Mouse (Mus musculus) urinary bladder, adult 2 months (tissue): ENCODE measurements around the gene Hoxb3. TPM values are rescaled to one million over a fixed set of nuclear protein-coding genes. Genes with fewer than 3 reads are reported as not detected.

Source experiments
- DNase-seq: peaks from one replicate; pipeline ENCODE4 v3.0.0; 2022; ENCODE audit warnings: low spot score
- polyA plus RNA-seq: library from polyadenylated mRNA; depleted of rRNA; stranded (reverse); fragments of >200 nt; gene quantifications from 2 replicates; pipeline ENCODE4 v1.2.3, GENCODE M21; 2012

Gene Hoxb3
- polyA plus RNA-seq, 1 experiment: 11.4 TPM

- DNase-seq: no peak
Measured at GRCm38 (mm10) chr11:96338957-96339855, 16.1 kb downstream of the Hoxb3 start.

- no peak for DNase-seq
Measured at GRCm38 (mm10) chr11:96340698-96341365, 17.7 kb downstream of the Hoxb3 start.

- peak; percentile 52 for DNase-seq
Measured at GRCm38 (mm10) chr11:96341701-96342575, 18.8 kb downstream of the Hoxb3 start.

- DNase-seq: no peak
Measured at GRCm38 (mm10) chr11:96342576-96342930, 19.4 kb downstream of the Hoxb3 start.

- DNase-seq: no peak
Measured at GRCm38 (mm10) chr11:96343206-96343745, 20.1 kb downstream of the Hoxb3 start.

- DNase-seq: no peak
Measured at GRCm38 (mm10) chr11:96344061-96344877, 21.1 kb downstream of the Hoxb3 start.

GRCm38 (mm10) chr11:96344878-96345159 lies 21.7 kb downstream of the Hoxb3 start:
- DNase-seq: no peak

- DNase-seq: no peak
Measured at GRCm38 (mm10) chr11:96345220-96345892, 22.2 kb downstream of the Hoxb3 start.

GRCm38 (mm10) chr11:96345893-96346806 lies 23.0 kb downstream of the Hoxb3 start:
- DNase-seq: no peak

- DNase-seq: no peak
Measured at GRCm38 (mm10) chr11:96346916-96347520, 23.9 kb downstream of the Hoxb3 start.

- DNase-seq: no peak
Measured at GRCm38 (mm10) chr11:96347717-96348116, 24.6 kb downstream of the Hoxb3 start.

- no peak for DNase-seq
Measured at GRCm38 (mm10) chr11:96348141-96348928, 25.2 kb downstream of the Hoxb3 start.

- DNase-seq: no peak
Measured at GRCm38 (mm10) chr11:96348988-96349387, 25.9 kb downstream of the Hoxb3 start.

- no peak for DNase-seq
Measured at GRCm38 (mm10) chr11:96349491-96350340, 26.6 kb downstream of the Hoxb3 start.

- no peak for DNase-seq
Measured at GRCm38 (mm10) chr11:96350341-96350624, 27.2 kb downstream of the Hoxb3 start, which contains the start of gene Hoxb2. TSS of gene Hoxb2 (plus strand) at chr11:96350525.

- DNase-seq: no peak
Measured at GRCm38 (mm10) chr11:96350791-96351190, 27.7 kb downstream of the Hoxb3 start.

GRCm38 (mm10) chr11:96351312-96351711 lies 28.2 kb downstream of the Hoxb3 start:
- DNase-seq: no peak
